ENCODE assay signal across 12 mouse cellular contexts in the genomic region with DNA sequence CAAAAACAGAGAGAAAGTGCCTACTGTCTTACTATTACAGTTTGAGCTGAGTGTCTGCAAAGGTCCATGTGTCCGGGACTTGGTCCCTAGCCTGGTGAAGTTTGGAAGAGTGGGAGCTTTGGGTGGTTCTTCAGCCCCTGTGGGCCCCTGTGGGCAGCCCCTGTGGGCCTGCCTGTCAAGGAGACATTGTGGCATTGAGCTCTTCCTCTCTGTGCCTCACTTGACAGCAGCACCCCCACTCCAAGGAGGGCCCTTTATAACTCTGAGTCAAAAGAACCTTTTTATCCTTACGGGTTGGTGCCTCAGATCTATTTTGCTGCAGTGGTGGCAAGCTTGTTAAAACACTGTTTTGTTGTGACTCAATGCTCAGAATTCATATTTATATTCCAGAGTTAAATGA.
A peak's percentile ranks its signal among the peaks of the same experiment; 100 is the strongest.
DNase-seq lines count a peak whose midpoint lies in the region; ATAC-seq and TF ChIP-seq lines count a peak whose summit lies in the region.
"Had no signal": no experiment of that assay in that cellular context is flagged by ENCODE, and none has a peak within 500 bp of the region (broad histone marks: within the 10 kb centered on the region; RNA-seq: fewer than 3 reads in every experiment).

No protein-coding gene starts in this region.

- WGBS in heart, embryonic 10.5 days: 85% methylated on average over 2 of the region's 2 CpGs
- WGBS in lung, embryonic 14.5 days: 69% methylated on average over 2 of the region's 2 CpGs
- 63% methylated on average over 2 of the region's 2 CpGs for WGBS in liver, postnatal 0 days (ENCODE audit: insufficient replicate concordance)

- no peak for TF ChIP-seq POLR2A in embryonic fibroblast, embryonic 13.5 days (IDR thresholded peaks at IDR 0.05; ENCODE audit: low read depth, low read length)

- DNase-seq in heart, embryonic 10.5 days (ENCODE audit: low spot score): no peak
- DNase-seq in heart, postnatal 36 days: no peak
- DNase-seq in lung, embryonic 14.5 days: no peak
- no peak for DNase-seq in lung, postnatal 4 days
- DNase-seq in liver, postnatal 0 days: no peak
- no peak for DNase-seq in thymus, postnatal 0 days (ENCODE audit: low spot score)
- DNase-seq in right cerebral cortex, adult 18-20 months: no peak
- DNase-seq: B cell, adult 2 months; cerebellum, adult 2 months; thymus, postnatal 25 days had no signal

- no peak overlapping the region; the same call in 1 of the 2 replicates for H3K9ac ChIP-seq in lung, embryonic 14.5 days
- H3K9ac ChIP-seq in liver, postnatal 0 days (replicated peaks): no peak overlapping the region
- H3K9ac ChIP-seq: midbrain, embryonic 13.5 days had no signal

- H3K27me3 ChIP-seq in heart, embryonic 10.5 days (ENCODE audit: insufficient read depth, poor library complexity, severe bottlenecking): no peaks in the 10 kb centered on the region
- H3K27me3 ChIP-seq in lung, embryonic 14.5 days (ENCODE audit: insufficient read depth, low read length): no peaks in the 10 kb centered on the region
- no peaks in the 10 kb centered on the region for H3K27me3 ChIP-seq in liver, postnatal 0 days (ENCODE audit: insufficient read depth, low read length)
- H3K27me3 ChIP-seq: midbrain, embryonic 13.5 days had no signal

- ATAC-seq in lung, embryonic 14.5 days (ENCODE audit: insufficient read depth): no peak
- ATAC-seq in liver, postnatal 0 days: no peak
- ATAC-seq: midbrain, embryonic 13.5 days had no signal

- no peak for TF ChIP-seq EP300 in liver, postnatal 0 days (IDR thresholded peaks at IDR 0.05; ENCODE audit: low read depth)

- H3K36me3 ChIP-seq in heart, embryonic 10.5 days: peaks cover 24% of the 10 kb centered on the region; the same call in 1 of the 2 replicates
- H3K36me3 ChIP-seq in lung, embryonic 14.5 days (ENCODE audit: insufficient read depth): peaks cover 56% of the 10 kb centered on the region
- peaks cover 2% of the 10 kb centered on the region; the same call in 1 of the 2 replicates for H3K36me3 ChIP-seq in liver, postnatal 0 days (replicated peaks; ENCODE audit: insufficient read depth, low read length)

- H3K4me3 ChIP-seq in heart, embryonic 10.5 days: no peak overlapping the region
- no peak overlapping the region for H3K4me3 ChIP-seq in lung, embryonic 14.5 days (ENCODE audit: low read depth, low read length)
- no peak overlapping the region for H3K4me3 ChIP-seq in embryonic fibroblast, embryonic 13.5 days (ENCODE audit: insufficient read depth, low read length)
- no peak overlapping the region for H3K4me3 ChIP-seq in liver, postnatal 0 days (ENCODE audit: low read depth, low read length)
- H3K4me3 ChIP-seq: midbrain, embryonic 13.5 days had no signal

- H3K4me2 ChIP-seq in lung, embryonic 14.5 days: no peak overlapping the region
- H3K4me2 ChIP-seq in liver, postnatal 0 days (ENCODE audit: low read depth, low read length): no peak overlapping the region
- H3K4me2 ChIP-seq: midbrain, embryonic 13.5 days had no signal

- TF ChIP-seq CTCF in lung, embryonic 14.5 days (IDR thresholded peaks at IDR 0.05; ENCODE audit: low read depth): no peak
- TF ChIP-seq CTCF in embryonic fibroblast, embryonic 13.5 days (IDR thresholded peaks at IDR 0.05; ENCODE audit: borderline replicate concordance, insufficient read depth, low read length): no peak
- TF ChIP-seq CTCF in liver, postnatal 0 days (IDR thresholded peaks at IDR 0.05; ENCODE audit: low read depth): no peak

- H3K27ac ChIP-seq in heart, embryonic 10.5 days: peak overlapping the region; percentile 90
- H3K27ac ChIP-seq in lung, embryonic 14.5 days (ENCODE audit: low read depth): peak overlapping the region; percentile 69
- H3K27ac ChIP-seq in embryonic fibroblast, embryonic 13.5 days (ENCODE audit: insufficient read depth, low read length): peak overlapping the region; percentile 81
- H3K27ac ChIP-seq in liver, postnatal 0 days (ENCODE audit: low read depth): peak overlapping the region; percentile 83

- no peaks in the 10 kb centered on the region for H3K9me3 ChIP-seq in heart, embryonic 10.5 days
- no peaks in the 10 kb centered on the region for H3K9me3 ChIP-seq in lung, embryonic 14.5 days (ENCODE audit: low read depth, low read length)
- no peaks in the 10 kb centered on the region for H3K9me3 ChIP-seq in liver, postnatal 0 days (ENCODE audit: low read length)
- H3K9me3 ChIP-seq: midbrain, embryonic 13.5 days had no signal

- H3K4me1 ChIP-seq in heart, embryonic 10.5 days: peaks cover 87% of the 10 kb centered on the region
- H3K4me1 ChIP-seq in lung, embryonic 14.5 days (ENCODE audit: insufficient read depth): peaks cover 30% of the 10 kb centered on the region
- H3K4me1 ChIP-seq in embryonic fibroblast, embryonic 13.5 days (ENCODE audit: control insufficient read depth, insufficient read depth, low read length): peaks cover 26% of the 10 kb centered on the region
- peaks cover 40% of the 10 kb centered on the region for H3K4me1 ChIP-seq in liver, postnatal 0 days (ENCODE audit: insufficient read depth)

- intact Hi-C loops in heart, postnatal 36 days (cut with DNase I): no loop called here
